Mouse (Mus musculus) induced T-regulatory cell, adult 2 months (primary cell): ENCODE measurements around the gene Tspear.
"Not testable (repeated sequence)": the region's sequence is repeated elsewhere in the genome, so short reads cannot be mapped to it uniquely, and the experiment has no call there.

Experiments used
- DNase-seq: peaks from one replicate; pipeline ENCODE4 v3.0.0-alpha.2; 2012; ENCODE audit warnings: low read depth

Tspear gene

DNA sequence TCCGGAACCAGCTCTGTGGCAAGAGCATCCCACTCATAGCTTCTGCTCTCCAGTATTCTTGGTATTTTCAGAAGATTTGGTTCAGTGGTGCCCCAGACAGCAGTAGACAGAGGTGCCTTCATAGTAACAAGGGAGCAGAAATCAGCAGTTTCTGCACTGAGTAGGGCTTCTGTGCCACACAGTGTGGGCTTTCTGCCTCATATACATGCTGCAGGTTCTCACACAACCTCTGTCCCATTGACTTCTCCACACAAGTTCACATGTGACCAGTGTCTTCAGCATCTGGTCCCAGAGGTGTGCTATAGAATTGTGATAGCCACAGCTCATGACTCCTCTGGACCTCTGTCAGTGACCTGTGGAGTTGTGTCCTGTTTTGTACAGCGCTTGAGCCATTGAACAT, 102.3 kb downstream of the Tspear start:
- DNase-seq, result no peak

DNA sequence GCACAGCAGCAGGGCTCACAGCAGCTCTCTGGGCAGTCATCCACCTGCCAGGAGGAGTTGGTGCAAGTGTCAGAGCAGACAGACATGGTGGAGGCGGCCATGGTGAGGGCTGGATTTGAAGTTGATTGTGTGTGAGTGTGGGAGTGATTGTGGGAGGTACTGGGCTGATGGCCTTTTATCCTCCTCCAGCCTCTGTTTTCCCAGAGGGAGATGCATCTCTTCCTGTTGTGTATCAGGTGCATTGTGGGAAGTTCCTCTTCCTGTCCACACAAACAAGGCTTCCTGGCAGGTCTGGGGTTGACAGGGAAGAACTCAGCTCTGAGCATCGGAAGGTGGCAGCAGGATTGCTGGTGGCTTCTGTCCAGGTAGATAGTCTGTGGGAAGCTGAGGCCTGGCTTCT, 108.6 kb downstream of the Tspear start, which contains the start of gene Gm9639:
Gene Gm9639, minus strand, starts transcription at position 101 of the 400 bp plus-strand sequence.
- no peak for DNase-seq

DNA sequence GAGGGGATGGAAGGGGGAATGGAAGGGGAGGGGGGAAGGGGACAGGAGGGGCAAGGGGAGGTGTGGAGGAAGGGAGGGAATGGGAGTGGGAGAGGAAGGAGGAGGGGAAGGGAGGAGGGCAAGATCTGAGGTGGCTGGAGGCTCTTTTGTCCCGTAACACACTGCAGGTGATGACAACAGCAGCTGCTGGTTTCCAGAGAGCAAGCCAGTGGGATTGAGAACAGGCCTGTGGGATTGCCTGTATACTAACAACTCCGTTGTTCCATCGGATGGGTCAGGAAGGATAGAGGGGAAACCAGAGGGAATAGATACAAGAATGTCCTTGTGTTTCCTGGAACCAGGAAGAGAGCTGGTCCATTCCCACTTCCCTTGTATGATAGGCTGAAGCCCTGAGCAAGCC, 111.3 kb downstream of the Tspear start:
- DNase-seq, result no peak

DNA sequence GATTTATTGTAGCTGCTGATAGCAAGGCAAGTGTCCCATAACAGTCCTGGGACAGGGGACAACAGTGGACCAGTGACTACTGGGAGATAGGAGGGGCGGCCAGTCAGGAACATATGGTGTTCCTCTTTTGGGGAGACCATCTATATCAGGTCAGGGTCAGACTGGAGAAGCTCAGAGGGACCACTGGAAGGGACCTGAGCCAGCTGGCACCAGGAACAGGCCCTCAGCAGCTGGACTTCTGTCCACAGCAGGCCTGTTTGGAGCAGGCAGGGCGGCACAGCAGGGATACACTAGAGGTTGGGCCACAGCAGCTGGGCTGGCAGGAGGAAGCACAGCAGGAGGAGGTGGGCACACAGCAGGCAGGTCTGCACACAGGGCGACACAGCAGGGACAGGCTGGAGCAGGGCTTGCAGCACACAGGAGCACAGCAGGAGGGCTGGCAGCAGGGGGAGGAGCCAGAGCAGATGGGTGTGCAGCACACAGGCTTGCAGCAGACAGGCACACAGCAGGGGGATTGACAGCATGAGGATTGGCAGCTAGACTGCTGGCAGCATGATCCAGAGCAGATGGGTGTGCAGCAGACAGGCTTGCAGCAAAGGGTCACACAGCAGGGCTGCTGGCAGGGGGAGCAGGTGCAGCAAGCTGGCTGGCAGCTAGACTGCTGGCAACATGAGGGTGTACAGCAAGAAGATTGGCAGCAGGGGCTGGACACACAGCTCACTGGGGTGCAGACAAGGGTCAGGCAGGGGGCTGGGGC, 112.0 kb downstream of the Tspear start:
- DNase-seq, result not testable (repeated sequence)

DNA sequence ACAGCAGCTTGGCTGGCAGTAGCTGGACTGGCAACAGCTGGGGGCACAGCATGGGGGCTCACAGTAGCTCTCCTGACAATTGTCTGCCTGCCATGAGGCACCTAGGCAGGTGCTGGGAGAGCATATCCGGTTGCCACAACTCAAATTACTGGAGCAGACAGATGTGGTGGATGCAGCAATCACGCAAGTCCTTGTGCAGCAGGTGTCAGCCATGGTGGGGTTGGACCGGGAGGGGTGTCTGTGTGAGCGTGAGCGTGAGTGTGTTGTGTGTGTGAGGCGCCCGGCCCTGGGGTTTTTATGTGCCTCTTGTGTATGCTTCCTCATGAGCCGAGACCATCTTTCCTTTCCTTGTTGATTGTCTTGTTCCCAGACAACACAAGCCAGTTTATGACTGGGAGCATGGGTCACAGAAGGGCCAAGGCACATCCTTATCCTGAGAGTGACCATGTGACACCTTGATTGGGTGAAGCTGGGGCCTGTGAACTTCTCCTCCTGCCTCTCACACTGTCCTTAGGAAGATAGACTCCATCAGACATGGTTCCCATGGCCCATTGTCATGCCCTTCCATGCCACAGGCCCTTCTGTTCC, 112.6 kb downstream of the Tspear start, which contains the start of gene Gm19668:
Gene Gm19668, minus strand, starts transcription at position 213 of the 588 bp plus-strand sequence.
- no peak for DNase-seq

DNA sequence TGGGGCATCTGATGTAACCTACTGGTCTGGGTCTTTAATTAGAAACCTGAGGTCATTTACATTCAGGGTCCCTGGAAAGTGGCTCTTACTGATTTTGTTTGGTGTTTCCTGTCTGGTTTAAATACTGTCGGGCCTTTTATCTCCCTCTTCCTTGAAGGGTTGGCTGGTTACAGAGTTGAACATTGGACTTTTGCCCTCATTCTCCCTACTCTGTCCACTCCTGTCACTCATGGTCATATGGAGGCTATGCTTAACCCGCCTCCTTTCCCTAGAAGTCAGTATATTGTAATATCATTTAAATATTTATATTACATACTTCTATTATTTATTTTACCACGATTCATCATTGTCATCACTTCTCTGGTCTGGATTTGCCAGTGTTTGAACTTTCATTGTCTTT, 117.7 kb downstream of the Tspear start:
- no peak for DNase-seq

DNA sequence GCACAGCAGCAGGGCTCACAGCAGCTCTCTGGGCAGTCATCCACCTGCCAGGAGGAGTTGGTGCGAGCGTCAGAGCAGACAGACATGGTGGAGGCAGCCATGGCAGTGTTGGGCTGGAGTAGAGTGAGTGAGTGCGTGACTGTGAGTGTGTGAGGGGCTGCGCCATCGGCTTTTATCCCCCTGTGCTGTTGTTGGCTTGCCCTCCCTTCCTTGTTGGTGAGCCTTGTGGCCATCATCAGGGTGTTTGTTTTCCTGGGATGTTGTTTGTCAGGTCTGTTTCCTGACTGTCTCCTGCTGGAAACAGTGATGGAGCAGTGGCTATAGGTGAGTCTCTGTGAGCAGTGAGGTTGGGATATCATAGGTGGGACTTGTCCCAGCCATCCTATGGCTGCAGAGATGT, 125.4 kb downstream of the Tspear start, which contains the start of gene Gm9507:
Gene Gm9507, minus strand, starts transcription at position 101 of the 400 bp plus-strand sequence.
- DNase-seq, result no peak

DNA sequence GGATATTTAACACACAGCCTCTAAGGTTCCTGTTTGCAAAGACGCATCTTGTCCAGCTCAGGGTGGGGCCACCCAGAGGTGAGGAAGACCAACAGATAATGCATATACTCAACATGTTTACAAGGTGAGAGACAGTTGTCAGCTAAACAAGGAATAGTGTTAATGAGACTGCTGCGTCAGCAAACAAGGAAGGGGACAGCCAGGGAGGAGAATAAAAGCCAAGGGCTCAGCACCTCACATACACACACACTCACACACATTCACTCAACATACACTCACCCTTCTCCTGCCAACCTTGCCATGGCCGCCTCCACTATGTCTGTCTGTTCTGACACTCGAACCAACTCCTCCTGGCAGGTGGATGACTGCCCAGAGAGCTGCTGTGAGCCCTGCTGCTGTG, 128.0 kb downstream of the Tspear start, which contains the start of gene Gm2696:
Gene Gm2696, plus strand, starts transcription at position 301 of the 400 bp plus-strand sequence.
- DNase-seq, result no peak

DNA sequence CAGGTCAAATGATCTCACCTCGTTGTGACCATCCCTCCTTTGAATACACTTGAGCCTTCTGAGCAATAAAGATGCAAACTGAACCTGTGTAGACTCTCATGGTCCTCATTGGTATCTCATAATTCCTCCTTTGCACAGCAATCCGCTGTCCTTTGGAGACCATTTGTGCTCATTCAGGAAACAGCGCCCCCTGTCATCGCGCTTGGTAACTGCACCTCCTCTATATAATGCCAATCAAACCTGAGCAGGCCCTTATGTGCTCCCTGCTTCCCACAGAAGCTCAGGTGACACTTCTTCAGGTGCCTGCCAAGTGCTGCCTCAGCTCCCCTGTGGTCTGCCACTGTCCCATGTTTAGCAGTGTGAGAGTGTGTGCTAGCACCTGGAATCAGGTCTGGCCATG, 129.1 kb downstream of the Tspear start:
- peak; percentile 53 for DNase-seq

DNA sequence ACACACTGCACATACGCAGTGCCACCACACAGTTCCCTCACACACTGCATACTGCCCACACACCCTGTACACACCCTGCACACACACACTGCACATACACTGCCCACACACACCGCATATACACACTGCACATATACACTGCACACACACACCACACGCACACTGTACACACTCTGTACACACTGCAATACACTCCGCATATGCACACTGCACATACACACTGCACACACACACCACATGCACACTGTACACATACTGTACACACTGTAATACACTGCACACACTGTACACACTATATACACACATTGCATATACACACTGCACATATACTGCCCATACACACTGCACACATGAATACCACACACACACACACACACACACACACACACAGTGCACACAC, 132.2 kb downstream of the Tspear start:
- no peak for DNase-seq

DNA sequence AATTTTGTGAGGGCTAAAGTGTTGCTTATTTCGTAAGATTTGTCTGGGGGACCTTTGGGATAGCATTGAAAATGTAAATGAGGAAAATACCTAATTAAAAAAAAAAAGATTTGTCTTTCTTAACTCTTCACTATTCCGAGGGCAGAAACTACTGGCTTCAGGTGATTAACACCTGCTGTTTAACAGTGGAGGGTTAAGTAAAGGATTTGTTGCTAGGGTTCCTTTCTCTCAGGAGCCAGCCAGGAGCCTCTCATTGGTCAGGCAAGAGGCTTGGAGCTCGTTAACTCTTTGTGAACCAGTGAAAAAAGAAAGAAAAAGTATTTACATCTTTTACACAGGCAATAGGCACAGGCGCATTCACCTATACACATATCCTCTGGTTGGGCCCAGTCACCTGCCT, 132.8 kb downstream of the Tspear start:
- DNase-seq, result no peak

DNA sequence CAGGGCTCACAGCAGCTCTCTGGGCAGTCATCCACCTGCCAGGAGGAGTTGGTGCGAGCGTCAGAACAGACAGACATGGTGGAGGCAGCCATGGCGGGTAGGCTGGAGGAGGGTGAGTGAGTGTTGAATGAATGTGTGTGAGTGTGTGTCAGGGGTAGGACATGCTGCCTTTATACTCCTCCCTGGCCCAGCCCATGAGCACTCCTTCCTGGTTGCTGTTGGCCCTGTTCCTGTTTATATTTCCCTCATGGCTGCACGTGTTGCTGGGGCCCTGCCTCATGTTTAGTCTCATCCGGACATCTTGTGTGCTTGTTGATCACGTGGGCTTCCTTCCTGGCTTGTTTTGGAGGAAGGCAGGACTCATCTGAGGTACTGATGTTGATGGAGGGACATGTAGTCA, 140.6 kb downstream of the Tspear start, which contains the start of gene Krtap10-4:
Gene Krtap10-4, minus strand, starts transcription at position 145 of the 400 bp plus-strand sequence.
- no peak for DNase-seq

DNA sequence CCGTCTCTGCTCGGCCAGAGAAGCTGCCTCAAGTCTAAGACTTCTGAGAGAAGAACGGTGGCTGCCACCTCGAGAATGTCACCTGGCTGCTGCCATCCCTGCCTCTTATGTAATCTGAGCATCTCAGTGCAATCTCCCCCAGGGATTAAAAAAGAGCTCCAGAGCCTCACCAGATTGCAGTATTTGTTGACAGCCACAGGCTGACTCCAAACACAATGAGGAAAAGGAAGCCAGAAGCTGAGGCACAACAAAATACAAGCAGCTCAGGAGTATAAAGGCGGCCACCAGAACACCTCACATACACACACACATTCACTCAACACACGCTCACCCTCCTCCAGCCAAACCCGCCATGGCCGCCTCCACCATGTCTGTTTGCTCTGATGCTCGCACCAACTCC, 149.3 kb downstream of the Tspear start, which contains the start of gene Krtap10-10:
Gene Krtap10-10, plus strand, starts transcription at position 301 of the 400 bp plus-strand sequence.
- DNase-seq, result no peak

DNA sequence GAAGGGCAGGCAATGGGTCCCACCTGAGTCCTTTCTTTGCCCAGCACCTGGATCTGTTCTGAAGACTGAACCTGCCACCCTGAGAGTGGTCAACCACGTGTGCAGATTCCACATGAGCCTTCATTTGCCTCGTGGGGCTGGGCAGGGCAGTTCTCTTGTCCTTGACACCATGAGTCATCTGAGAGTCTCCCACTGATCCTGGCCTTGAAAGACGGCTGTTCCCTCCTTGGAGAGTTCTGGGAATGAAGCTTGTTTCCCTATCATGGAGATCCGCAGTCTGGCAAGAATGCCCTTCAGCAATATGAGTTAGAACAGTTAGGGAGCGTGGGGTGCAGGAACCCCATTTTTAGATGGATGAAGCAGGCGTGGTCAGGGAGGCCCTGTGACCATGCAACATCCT, 152.6 kb downstream of the Tspear start:
- no peak for DNase-seq

DNA sequence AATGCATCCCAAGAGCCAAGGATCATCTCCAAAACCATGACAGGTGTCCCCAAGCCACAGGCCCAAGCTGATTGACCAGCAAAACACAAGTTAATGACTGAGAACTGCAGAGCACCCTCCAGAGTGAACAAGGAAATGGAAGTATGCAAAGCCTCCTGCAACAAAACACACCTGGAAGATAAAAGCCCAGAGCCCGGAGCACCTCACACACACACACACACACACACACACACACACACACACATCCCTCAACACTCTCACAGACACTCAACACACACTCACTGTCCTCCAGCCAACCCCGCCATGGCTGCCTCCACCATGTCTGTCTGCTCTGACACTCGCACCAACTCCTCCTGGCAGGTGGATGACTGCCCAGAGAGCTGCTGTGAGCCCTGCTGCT, 160.1 kb downstream of the Tspear start, which contains the start of gene Gm36176:
Gene Gm36176, plus strand, starts transcription at position 301 of the 400 bp plus-strand sequence.
- DNase-seq, result no peak

DNA sequence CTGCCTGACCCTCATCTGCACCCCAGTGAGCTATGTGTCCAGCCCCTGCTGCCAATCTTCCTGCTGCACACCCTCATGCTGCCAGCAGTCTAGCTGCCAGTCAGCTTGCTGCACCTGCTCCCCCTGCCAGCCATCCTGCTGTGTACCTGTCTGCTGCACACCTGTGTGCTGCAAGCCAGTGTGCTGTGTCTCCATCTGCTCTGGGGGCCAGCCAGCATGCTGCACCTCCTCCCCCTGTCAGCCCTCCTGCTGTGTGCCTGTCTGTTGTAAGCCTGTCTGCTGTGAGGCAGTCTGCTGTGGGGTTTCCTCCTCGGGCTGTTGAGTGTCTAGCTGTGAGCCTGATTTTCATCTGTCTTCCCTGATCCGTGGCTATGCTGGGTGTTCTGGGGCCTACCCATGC, 160.6 kb downstream of the Tspear start:
- DNase-seq, result no peak

DNA sequence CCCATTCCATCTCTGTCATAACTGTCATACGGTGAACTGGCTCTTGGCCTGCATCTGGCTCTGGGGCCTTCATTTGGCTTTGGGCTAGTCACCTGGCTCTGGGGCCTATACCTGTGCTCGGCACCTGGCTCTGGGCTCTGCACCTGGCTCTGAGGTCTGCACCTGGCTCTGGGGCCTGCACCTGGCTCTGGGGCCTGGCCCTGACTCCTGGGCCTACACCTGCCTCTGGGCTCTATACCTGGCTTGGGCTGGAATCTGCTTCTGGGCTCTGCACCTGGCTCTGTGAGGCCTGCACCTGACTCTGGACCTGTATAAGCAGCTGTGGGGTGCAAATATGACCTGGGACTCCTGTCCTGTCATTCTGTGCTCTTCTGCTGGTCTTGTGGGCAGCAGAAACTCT, 161.2 kb downstream of the Tspear start:
- no peak for DNase-seq

DNA sequence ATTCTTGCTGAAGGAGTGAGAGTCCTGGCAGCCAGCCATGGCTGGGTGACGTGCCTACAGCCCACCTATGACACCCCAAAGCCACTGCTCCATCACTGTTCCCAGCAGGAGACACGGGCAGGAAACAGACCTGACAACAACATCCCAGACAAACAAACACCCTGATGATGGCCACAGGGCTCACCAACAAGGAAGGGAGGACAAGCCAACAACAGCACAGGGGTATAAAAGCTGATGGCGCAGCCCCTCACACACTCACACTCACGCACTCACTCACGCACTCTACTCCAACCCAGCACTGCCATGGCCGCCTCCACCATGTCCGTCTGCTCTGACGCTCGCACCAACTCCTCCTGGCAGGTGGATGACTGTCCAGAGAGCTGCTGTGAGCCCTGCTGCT, 166.2 kb downstream of the Tspear start, which contains the start of gene Gm10318:
Gene Gm10318, plus strand, starts transcription at position 301 of the 400 bp plus-strand sequence.
- no peak for DNase-seq

DNA sequence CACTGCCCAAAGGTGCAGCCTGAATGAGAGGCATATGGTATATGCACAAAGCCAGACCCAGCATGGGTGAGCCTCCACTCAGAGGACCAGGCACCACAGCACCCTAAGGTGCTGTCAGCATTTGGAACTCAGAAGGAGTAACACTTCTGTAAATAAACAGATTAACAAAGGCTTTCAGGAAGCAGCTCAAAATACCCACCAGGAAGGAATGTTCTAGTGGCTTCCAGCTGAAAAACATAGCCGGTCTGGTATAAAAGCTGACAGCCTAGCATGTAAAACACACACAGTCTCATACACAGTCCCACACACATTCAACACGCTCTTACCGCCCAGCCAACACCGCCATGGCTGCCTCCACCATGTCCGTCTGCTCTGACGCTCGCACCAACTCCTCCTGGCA, 175.3 kb downstream of the Tspear start, which contains the start of gene Gm3285:
Gene Gm3285, plus strand, starts transcription at position 301 of the 400 bp plus-strand sequence.
- no peak for DNase-seq

DNA sequence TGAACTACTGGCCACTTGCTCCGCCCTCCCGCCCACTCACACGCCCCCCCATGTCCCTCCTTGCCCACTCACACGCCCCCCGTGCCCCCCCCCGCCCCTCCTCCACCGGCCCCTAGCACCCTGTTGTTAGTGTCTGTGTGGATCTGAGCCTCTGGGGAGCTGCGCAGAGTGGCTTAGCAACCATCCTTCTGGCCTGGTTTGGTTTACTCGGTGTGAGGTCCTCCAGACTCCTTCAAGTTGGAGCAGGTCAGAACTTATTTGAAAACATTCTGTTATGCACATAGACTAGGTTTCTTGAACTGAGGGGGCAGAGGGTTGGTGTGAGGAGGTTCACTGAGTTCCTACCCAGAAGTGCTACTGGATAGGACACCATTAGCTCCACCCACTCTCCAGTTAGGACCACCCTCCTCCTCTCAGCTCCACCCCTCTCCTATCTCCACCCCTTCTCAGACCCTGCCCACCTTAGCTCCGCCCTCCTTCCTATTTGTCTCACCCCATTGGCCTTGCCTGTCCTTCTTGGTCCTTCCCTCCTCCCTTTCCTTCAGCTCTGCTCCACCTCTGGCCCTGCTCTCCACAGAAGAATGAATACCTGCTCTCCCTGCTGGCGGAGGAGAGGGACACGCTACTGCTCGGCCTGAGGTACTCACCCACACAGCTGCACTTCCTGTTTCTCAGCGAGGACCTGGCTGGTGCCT, 177.8 kb downstream of the Tspear start:
- peak; percentile 75 for DNase-seq

DNA sequence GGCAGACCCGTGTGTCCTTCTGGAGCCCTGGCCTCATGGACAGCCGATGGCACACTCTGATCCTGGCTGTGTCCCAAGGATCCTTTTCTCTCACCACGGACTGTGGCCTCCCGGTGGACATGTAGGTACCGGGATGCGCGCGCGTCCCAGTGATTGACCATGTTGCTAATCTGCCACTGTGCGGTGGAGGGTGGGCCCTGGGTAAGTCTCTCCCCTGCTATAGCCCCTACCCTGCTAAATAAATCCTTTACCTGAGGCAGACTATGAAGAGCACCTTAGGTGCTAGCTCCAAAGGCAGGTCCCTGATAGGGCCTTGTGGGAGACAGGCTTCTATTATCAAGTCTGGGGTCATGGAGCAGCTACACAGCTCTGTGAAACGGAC, 178.4 kb downstream of the Tspear start:
- no peak for DNase-seq

DNA sequence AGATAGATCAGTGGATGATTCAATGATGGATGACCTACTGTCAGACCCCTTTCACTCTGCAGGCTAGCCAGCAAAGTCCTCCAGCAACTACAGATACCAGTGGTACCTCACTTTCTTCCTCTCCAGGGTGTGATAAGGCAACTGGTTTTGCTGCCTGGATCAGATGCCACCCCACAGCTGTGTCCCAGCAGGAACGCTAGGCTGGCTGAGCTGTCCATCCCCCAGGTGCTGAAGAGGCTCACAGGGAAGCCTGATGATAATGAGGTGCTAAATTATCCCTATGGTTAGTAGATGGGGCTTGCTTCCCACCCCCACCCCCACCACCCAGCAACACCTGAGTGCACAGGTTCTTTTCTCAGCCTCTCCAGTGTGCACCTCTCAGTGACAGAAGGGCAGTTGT, 181.2 kb downstream of the Tspear start:
- DNase-seq, result no peak
